Mouse (Mus musculus): ENCODE data around the gene Lcor.

DNA sequence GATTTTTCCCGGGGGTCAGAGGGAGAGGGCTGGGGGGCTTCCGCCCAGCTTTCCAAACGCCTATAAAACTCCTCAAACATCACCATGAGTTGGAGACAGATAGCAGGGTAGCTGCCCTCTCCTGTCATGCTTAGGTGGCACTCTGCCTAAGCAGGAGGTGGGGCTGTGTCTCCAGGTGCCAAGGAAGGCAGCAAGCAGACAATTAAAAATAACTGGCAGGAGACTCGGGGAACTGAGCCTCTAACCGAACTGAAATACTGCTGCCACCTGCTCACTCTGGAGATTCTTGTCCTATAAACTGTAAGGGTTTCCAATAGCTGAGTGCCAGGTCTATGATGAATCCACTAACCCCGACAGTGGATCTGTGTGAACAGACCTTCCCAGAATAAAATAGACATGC lies 129.2 kb downstream of the Lcor start:
- TF ChIP-seq FLI1 (IDR thresholded peaks at IDR 0.05; ENCODE audit: low read length) = no peak
- TF ChIP-seq GATA1 (IDR thresholded peaks at IDR 0.05; ENCODE audit: borderline replicate concordance, low read length) = no peak

Measured in megakaryocyte, embryonic 14.5 days (primary cell).